Mouse (Mus musculus): ENCODE results near the gene Mlkl. TPM values are rescaled to one million over a fixed set of nuclear protein-coding genes. Genes with fewer than 3 reads are reported as not detected.
A peak's percentile ranks its signal among the peaks of the same experiment; 100 is the strongest.
"Not testable (repeated sequence)": the region's sequence is repeated elsewhere in the genome, so short reads cannot be mapped to it uniquely, and the experiment has no call there.

Gene Mlkl
- polyA plus RNA-seq, 1 experiment from 2014 or later, result 0.43 TPM

DNA sequence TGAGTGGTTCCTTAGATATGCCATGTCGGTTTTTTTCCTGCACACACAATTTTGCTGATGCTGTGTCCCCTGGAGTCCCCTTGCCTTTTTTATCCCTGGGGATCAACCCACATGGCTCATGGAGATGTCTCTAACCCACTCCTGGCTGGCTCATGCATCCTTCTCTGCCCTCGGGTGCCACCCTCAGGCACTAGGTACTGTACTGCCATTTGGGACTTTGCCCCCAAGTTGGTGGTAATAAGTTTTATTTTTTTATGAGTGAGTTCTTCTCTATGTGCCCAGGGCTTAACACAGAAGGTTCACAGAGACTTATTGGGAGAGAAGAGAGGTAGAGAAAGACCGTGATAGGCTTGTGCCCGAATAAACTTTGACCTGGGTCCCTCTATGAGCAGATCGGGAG lies 14.3 kb upstream of the Mlkl start:
- H3K27me3 ChIP-seq, result 0 out of 2 replicates have a peak, but pooled peaks cover 5% of the 10 kb centered on the region
- ATAC-seq (ENCODE audit: low FRiP score), result no peak
- H3K4me2 ChIP-seq (replicated peaks), result no peak overlapping the region
- no peaks in the 10 kb centered on the region for H3K4me1 ChIP-seq
- H3K9me3 ChIP-seq (replicated peaks), result no peaks in the 10 kb centered on the region
- 86% methylated on average over 5 of the region's 5 CpGs for WGBS
- H3K27ac ChIP-seq, result no peak overlapping the region
- H3K4me3 ChIP-seq, result no peak overlapping the region
- H3K9ac ChIP-seq, result no peak overlapping the region
- no peaks in the 10 kb centered on the region for H3K36me3 ChIP-seq

DNA sequence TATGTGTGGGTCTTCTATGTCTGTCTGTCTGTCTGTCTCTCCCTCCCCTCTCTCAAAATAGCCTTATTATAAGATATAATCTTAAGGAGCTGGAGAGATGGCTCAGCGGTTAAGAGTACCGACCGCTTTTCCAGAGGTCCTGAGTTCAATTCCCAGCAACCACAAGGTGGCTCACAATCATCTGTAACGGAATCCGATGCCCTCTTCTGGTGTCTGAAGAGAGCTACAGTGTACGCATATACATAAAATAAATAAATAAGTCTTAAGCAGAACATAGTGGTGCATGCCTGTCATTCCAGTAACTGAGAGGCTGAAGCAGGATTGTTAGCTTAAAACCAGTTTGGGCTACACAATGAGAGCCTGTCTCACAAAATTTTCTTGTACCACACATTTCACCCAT lies 12.6 kb upstream of the Mlkl start:
- Histone ChIP-seq H3K9me3 (replicated peaks) (no peaks in the 10 kb centered on the region), H3K27ac (no peak overlapping the region), H3K4me3 (no peak overlapping the region), H3K27me3 (0 out of 2 replicates have a peak, but pooled peaks cover 5% of the 10 kb centered on the region), H3K36me3 (no peaks in the 10 kb centered on the region), H3K4me2 (replicated peaks) (no peak overlapping the region), H3K4me1 (no peaks in the 10 kb centered on the region), H3K9ac (no peak overlapping the region)
- 85% methylated on average over 6 of the region's 6 CpGs for WGBS
- ATAC-seq (ENCODE audit: low FRiP score), result no peak

- H3K36me3 ChIP-seq, result no peaks in the 10 kb centered on the region
- no peaks in the 10 kb centered on the region for H3K4me1 ChIP-seq
- peaks cover 19% of the 10 kb centered on the region; the same call in 1 of the 2 replicates for H3K27me3 ChIP-seq
- WGBS, result 18% methylated on average over 5 of the region's 5 CpGs
- H3K9me3 ChIP-seq (replicated peaks), result no peaks in the 10 kb centered on the region
- no peak overlapping the region for H3K4me2 ChIP-seq (replicated peaks)
- no peak overlapping the region for H3K27ac ChIP-seq
- H3K4me3 ChIP-seq, result no peak overlapping the region
- no peak overlapping the region for H3K9ac ChIP-seq
- no peak for ATAC-seq (ENCODE audit: low FRiP score)
These were observed 5.2 kb upstream of the Mlkl start for GRCm38 (mm10) chr8:111343225-111343624.

DNA sequence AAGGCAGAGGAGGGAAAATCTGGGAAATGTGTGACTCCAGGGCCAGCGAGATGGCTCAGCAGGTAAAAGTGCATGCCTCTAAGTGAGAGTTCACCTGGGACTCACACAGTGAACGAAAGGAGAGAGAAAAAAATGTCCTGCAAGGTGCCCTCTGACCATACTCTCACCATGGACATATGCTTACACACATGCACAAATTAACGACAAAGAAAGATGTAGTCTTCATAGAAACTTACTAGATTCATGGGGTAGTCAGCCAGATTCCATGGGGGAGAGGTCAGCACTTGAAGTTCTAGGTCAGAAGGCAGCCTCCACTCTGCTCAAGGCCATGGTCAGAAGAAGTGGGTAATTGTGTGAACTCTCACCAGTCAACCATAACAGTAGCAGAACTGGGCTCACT lies 2.2 kb upstream of the Mlkl start:
- peaks cover 8% of the 10 kb centered on the region for H3K4me1 ChIP-seq
- no peak overlapping the region for H3K27ac ChIP-seq
- no peaks in the 10 kb centered on the region for H3K36me3 ChIP-seq
- H3K27me3 ChIP-seq, result peaks cover 29% of the 10 kb centered on the region
- no peak overlapping the region for H3K9ac ChIP-seq
- no peak overlapping the region for H3K4me2 ChIP-seq (replicated peaks)
- H3K9me3 ChIP-seq (replicated peaks), result no peaks in the 10 kb centered on the region
- no peak overlapping the region for H3K4me3 ChIP-seq
- 75% methylated on average over 3 of the region's 3 CpGs for WGBS
- ATAC-seq (ENCODE audit: low FRiP score), result no peak

GRCm38 (mm10) chr8:111338370-111339208 lies 612 bp upstream of the Mlkl start:
- Histone ChIP-seq H3K9ac (no peak overlapping the region), H3K4me1 (peaks cover 8% of the 10 kb centered on the region), H3K4me3 (peak overlapping the region; percentile 32), H3K4me2 (replicated peaks) (peak overlapping the region; percentile 63), H3K9me3 (replicated peaks) (no peaks in the 10 kb centered on the region), H3K36me3 (no peaks in the 10 kb centered on the region), H3K27ac (no peak overlapping the region), H3K27me3 (peaks cover 29% of the 10 kb centered on the region)
- no peak for ATAC-seq (ENCODE audit: low FRiP score)
- WGBS, result 43% methylated on average over 12 of the region's 12 CpGs

DNA sequence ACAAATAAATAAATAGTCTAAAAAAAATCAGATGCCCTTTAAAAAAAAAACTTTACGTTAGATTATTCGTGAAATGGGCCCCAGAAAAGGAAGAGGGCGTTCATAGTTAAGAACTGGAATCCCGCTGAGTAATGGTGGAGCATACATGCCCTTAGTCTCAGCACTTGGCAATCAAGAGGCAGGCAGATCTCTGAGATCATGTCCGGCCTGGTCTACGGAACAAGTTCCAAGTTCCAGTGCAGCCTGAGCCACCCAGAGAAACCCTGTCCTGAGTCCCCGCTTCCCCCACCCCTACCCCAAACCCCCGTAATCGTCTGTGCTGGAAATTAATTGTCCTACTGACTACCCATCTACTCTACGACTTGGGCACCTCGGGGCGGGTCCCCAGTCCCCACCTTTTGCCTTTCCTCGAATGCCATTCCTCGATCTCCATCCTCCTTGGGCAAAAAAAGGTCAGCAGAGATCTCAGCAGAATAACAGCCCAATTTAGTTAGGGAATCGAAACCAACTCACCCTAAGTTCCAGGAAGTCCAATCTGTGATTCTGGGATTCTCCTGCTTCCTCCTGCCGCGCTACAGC lies 577 bp downstream of the Mlkl start:
- peak overlapping the region; percentile 63 for H3K4me2 ChIP-seq (replicated peaks)
- no peak overlapping the region for H3K27ac ChIP-seq
- H3K9me3 ChIP-seq (replicated peaks), result no peaks in the 10 kb centered on the region
- ATAC-seq (ENCODE audit: low FRiP score), result no peak
- H3K27me3 ChIP-seq, result peaks cover 29% of the 10 kb centered on the region
- H3K4me1 ChIP-seq, result peaks cover 8% of the 10 kb centered on the region
- WGBS, result 29% methylated on average over 17 of the region's 17 CpGs
- 0 out of 2 replicates have a peak overlapping the region, but pooled peaks have one; percentile 20 for H3K9ac ChIP-seq
- peak overlapping the region; percentile 32 for H3K4me3 ChIP-seq
- no peaks in the 10 kb centered on the region for H3K36me3 ChIP-seq

- H3K4me2 ChIP-seq (replicated peaks), result no peak overlapping the region
- WGBS, result 80% methylated on average over 4 of the region's 4 CpGs
- peaks cover 29% of the 10 kb centered on the region for H3K27me3 ChIP-seq
- peaks cover 8% of the 10 kb centered on the region for H3K4me1 ChIP-seq
- H3K27ac ChIP-seq, result no peak overlapping the region
- no peak overlapping the region for H3K4me3 ChIP-seq
- H3K9me3 ChIP-seq (replicated peaks), result no peaks in the 10 kb centered on the region
- no peak for ATAC-seq (ENCODE audit: low FRiP score)
- no peak overlapping the region for H3K9ac ChIP-seq
- no peaks in the 10 kb centered on the region for H3K36me3 ChIP-seq
These were observed 1.3 kb downstream of the Mlkl start for GRCm38 (mm10) chr8:111336692-111337091.

- Histone ChIP-seq H3K27ac (no peak overlapping the region), H3K9me3 (replicated peaks) (no peaks in the 10 kb centered on the region), H3K36me3 (no peaks in the 10 kb centered on the region), H3K27me3 (no peaks in the 10 kb centered on the region), H3K4me3 (no peak overlapping the region), H3K4me1 (no peaks in the 10 kb centered on the region), H3K4me2 (replicated peaks) (no peak overlapping the region), H3K9ac (no peak overlapping the region)
- 82% methylated on average over 6 of the region's 6 CpGs for WGBS
- ATAC-seq (ENCODE audit: low FRiP score), result no peak
These were observed 12.7 kb downstream of the Mlkl start for GRCm38 (mm10) chr8:111325222-111325790.

GRCm38 (mm10) chr8:111314729-111315128 lies 23.2 kb downstream of the Mlkl start:
- Histone ChIP-seq H3K4me2 (replicated peaks) (no peak overlapping the region), H3K36me3 (no peaks in the 10 kb centered on the region), H3K27me3 (peaks cover 5% of the 10 kb centered on the region; the same call in 1 of the 2 replicates), H3K4me3 (no peak overlapping the region), H3K27ac (no peak overlapping the region), H3K9ac (no peak overlapping the region), H3K9me3 (replicated peaks) (no peaks in the 10 kb centered on the region), H3K4me1 (no peaks in the 10 kb centered on the region)
- ATAC-seq (ENCODE audit: low FRiP score), result no peak
- WGBS, result 89% methylated on average over 12 of the region's 12 CpGs

- WGBS, result 94% methylated on average over 6 of the region's 6 CpGs
- not testable (repeated sequence) for H3K27me3 ChIP-seq; H3K9ac ChIP-seq; H3K9me3 ChIP-seq (replicated peaks); H3K4me2 ChIP-seq (replicated peaks); H3K4me1 ChIP-seq; H3K4me3 ChIP-seq; H3K36me3 ChIP-seq; ATAC-seq (ENCODE audit: low FRiP score); H3K27ac ChIP-seq
These were observed 24.0 kb downstream of the Mlkl start for GRCm38 (mm10) chr8:111313961-111314360.

DNA sequence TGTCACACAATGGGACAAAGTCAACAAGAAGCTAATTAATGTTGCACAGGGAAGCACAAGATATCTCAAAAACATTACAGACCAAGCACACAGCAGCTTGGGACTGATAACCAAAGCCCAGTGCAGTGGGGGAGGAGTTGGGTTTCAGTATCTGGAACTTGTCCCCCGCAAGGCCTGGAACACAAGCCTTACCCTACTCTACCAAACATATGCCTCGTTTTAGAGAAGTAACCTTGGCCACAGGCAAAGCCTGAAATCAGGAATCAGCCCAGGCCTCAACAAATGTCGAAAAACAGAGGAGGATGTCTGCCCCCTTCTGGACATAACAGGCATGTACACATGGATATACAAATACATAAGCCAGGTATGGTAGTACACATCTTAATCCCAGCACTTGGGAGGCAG lies 25.2 kb downstream of the Mlkl start:
- no peak for ATAC-seq (ENCODE audit: low FRiP score)

GRCm38 (mm10) chr8:111310006-111310405 lies 28.0 kb downstream of the Mlkl start:
- not testable (repeated sequence) for H3K27me3 ChIP-seq; H3K4me3 ChIP-seq; H3K9me3 ChIP-seq (replicated peaks); H3K4me2 ChIP-seq (replicated peaks); H3K36me3 ChIP-seq; H3K27ac ChIP-seq; H3K4me1 ChIP-seq; H3K9ac ChIP-seq; ATAC-seq (ENCODE audit: low FRiP score)
- WGBS, result 83% methylated on average over 15 of the region's 15 CpGs

More for the DNA sequence above, 25.2 kb downstream of the Mlkl start:
- no peaks in the 10 kb centered on the region for H3K36me3 ChIP-seq
- no peak overlapping the region for H3K4me2 ChIP-seq (replicated peaks)
- H3K27me3 ChIP-seq, result no peaks in the 10 kb centered on the region
- no peak overlapping the region for H3K9ac ChIP-seq
- 78% methylated on average over 3 of the region's 3 CpGs for WGBS
- H3K27ac ChIP-seq, result no peak overlapping the region
- no peaks in the 10 kb centered on the region for H3K9me3 ChIP-seq (replicated peaks)
- H3K4me1 ChIP-seq, result no peaks in the 10 kb centered on the region
- no peak overlapping the region for H3K4me3 ChIP-seq

Measured in hindbrain, embryonic 12.5 days (tissue).